Mouse (Mus musculus): Measurements from ENCODE around the gene Tle2.

Gene Tle2

GRCm38 (mm10) chr10:81575208-81575631 lies 859 bp downstream of the Tle2 start:
- DNase-seq (ENCODE audit: low read depth, low spot score): peak; percentile 59

GRCm38 (mm10) chr10:81575695-81576094 lies 1.3 kb downstream of the Tle2 start:
- peak; percentile 53 for DNase-seq (ENCODE audit: low read depth, low spot score)

DNA sequence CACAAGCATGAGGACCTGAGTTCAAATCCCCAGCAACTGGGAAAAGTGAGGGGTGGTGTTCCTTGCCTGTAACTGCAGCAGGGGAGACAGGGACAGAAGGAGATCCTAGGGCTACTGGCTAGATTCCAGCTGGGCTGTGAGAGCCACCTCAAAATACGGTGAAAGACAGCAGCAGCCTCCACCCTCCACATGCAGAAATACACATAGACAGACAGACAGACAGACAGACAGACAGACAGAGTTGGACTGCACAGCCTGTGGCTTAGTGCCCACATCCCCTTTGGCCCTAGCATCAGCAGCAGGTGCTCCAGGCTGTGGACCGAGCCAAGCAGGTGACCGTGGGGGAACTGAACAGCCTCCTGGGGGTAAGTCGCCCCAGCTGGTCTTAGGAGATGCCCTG lies 5.6 kb downstream of the Tle2 start:
- no peak for DNase-seq (ENCODE audit: low read depth, low spot score)

- DNase-seq (ENCODE audit: low read depth, low spot score): no peak
Measured at GRCm38 (mm10) chr10:81580441-81581070, 6.2 kb downstream of the Tle2 start.

DNA sequence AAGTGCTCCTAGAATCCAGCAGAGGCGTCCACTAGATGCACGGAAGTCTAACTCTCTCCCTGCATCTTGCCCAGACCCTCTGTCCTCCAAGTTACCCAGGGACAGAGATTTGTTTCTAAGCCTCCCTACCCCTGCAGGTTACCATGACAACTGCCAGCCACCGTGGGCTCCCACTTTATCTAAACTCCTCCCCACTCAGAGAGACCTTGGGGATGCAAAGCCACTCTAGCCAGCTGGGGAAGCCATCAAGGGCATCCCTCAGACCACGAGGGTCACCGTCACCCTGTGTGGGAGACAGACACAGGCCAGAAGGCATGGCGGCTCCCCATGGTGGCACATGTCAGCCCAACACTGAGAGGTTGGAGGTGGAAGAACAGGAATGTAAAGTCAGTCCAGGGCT lies 9.0 kb downstream of the Tle2 start:
- DNase-seq (ENCODE audit: low read depth, low spot score): no peak

DNA sequence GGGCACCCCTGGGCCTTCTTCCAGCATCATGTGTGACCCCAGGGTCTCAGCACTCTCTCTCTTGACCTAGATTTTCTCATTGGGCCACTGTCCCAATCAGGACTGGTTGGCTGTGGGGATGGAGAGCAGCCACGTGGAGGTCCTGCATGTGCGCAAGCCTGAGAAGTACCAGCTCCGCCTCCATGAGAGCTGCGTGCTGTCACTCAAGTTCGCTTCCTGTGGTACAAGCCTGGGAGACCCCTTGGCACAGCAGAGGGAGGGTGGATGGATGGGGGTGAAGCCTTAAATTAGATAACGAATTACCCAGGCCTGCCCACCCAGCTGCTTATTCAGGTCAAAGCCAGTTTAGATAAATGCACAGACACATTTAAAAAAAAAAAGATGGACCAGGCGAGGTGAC lies 14.4 kb downstream of the Tle2 start:
- DNase-seq (ENCODE audit: low read depth, low spot score): no peak

DNA sequence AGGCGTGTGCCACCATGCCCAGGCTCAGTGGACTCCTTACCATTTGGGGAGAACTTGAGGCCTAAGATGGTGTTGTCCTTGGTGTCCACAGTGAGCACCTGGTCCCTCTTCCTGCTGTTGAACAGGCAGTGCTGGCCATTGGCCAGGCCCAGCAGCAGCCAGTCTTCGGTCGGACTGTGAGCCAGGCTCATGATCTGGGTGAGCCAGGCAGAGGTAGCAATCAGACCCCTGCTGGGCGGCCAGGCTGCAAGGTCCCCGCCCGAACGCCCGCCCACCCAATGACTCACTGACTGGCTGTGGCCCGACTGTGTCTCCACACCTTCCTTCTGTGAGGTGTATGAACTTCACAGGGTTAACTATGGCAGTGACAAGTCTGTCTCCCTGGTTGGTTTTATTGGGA lies 17.5 kb downstream of the Tle2 start:
- no peak for DNase-seq (ENCODE audit: low read depth, low spot score)

DNA sequence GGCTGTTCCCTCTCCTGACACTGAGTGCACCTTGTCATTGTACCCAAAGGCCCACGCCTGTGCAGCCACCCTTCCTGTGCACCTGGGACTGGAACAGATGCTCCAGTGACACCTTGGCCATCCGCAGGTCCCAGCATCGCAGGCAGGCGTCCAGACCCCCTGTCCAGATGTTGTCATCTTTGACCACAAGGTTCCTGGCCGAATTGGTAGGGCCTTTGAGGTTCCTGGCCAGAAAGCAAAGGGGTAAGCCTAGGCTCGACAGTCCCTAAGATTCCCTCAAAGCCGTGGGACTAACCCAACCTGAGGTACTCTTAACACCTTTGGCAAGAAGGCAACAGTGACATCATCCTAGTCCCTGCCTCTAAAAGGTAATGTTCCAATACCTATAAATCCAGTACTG lies 18.3 kb downstream of the Tle2 start:
- DNase-seq (ENCODE audit: low read depth, low spot score): no peak

DNA sequence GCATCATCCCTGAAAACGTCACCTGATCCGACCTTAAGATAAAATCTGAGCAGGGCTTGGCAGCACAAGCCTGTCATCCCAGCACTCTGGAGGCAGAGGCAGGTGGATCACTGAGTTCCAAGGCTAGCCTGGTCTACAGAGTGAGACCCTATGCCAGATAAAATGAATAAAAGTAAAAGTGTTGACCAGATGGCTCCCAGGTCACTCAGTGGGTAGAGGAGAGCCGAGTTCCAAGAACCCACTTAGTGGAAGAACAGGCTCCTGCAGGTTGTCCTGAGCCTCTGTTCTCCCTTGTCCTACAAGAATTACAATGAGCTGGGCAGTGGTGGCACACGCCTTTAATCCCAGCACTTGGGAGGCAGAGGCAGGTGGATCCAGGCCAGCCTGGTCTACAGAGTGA lies 18.9 kb downstream of the Tle2 start:
- DNase-seq (ENCODE audit: low read depth, low spot score): no peak

DNA sequence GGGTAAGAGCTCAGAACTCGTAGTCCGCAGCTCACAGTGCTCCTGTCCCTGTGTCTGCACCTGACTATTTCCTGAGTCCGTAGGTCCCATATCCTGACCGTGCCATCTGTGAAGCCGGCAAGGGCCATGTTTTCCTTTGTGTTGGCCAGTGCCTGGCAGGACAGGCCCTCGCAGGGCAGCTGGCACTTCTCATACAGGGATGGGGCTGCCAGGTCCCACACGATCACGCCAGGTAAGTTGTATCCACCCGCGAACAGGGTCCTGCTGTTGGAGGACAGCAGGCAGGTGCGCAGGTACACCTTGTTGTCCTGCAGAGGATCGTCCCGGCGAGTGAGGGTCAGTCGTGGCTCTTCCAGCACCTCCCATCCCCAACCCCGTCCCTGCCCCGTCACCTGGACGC lies 19.6 kb downstream of the Tle2 start:
- no peak for DNase-seq (ENCODE audit: low read depth, low spot score)

GRCm38 (mm10) chr10:81595599-81595998 lies 21.2 kb downstream of the Tle2 start:
- no peak for DNase-seq (ENCODE audit: low read depth, low spot score)

GRCm38 (mm10) chr10:81596611-81597010 lies 22.2 kb downstream of the Tle2 start:
- no peak for DNase-seq (ENCODE audit: low read depth, low spot score)

- DNase-seq (ENCODE audit: low read depth, low spot score): peak; percentile 42
Measured at GRCm38 (mm10) chr10:81597137-81597950, 23.0 kb downstream of the Tle2 start.

DNA sequence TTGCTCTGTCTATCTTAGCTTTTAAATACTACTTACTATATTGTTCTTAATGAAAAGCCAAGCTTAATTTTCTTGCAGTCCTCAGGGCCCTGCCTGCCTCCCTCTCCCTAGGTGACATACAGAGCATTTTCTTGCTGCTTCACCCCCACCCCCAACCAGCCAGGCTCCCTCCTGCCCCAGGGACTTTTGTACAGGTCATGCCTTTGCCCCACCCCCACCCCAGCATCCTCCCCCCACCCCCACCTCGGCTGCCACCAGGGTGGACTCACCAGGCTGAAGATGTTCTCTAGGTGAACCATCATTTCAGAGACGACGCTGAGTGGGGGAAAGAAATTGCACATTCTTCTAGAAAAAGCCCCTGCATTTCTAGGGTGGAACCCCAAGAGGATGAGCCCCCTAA lies 24.0 kb downstream of the Tle2 start:
- DNase-seq (ENCODE audit: low read depth, low spot score): no peak

GRCm38 (mm10) chr10:81598871-81599270 lies 24.5 kb downstream of the Tle2 start:
- DNase-seq (ENCODE audit: low read depth, low spot score): no peak

DNA sequence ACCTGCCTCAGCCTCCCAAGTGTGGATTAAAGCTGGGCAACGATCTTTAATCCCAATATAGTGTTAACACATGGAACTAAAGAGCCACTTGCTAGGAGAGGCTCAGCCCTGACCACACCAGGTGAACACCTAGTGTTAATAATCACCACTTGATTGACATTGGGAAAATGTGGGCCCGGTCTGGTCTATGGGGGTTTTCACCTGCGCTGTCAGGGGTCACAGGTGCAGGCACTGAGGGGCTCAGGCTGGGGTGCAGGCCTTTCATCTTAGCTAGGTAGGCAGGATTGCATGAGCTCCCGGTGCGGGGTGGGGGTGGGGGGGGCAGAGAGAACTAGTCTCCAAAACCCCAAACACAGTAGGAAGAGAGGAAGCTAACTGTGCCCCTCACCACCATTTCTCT lies 25.3 kb downstream of the Tle2 start:
- DNase-seq (ENCODE audit: low read depth, low spot score): no peak

- DNase-seq (ENCODE audit: low read depth, low spot score): no peak
Measured at GRCm38 (mm10) chr10:81600096-81600495, 25.7 kb downstream of the Tle2 start.

GRCm38 (mm10) chr10:81600738-81601203 lies 26.4 kb downstream of the Tle2 start, which contains the start of gene Tle6:
TSS of gene Tle6 (minus strand) at chr10:81601073.
- DNase-seq (ENCODE audit: low read depth, low spot score): peak; percentile 99

DNA sequence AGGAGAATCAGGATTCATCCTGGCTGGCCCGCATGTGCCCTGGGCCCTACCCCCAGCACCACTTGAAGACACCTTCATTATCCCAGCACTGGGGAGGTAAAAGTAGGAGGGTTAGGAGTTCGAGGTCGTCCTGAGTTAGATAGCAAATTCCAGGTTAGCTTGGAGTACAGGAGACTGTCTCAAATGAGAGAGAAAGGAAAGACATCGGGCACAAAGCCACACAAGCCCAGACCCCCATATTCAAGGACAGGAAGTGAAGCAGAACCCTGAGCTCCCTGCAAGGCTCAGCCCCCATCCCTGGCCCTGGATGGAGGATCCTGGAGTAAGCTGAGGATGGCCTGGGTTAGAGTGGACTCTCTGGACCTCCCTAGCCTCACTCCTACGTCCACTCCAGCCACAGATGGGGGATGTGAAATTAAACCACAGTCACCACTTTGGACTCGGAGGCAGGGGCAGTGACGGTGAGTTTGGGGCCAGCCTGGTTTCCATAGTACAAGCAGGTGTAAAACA lies 27.1 kb downstream of the Tle2 start:
- DNase-seq (ENCODE audit: low read depth, low spot score): no peak

GRCm38 (mm10) chr10:81602741-81603151 lies 28.4 kb downstream of the Tle2 start:
- peak; percentile 85 for DNase-seq (ENCODE audit: low read depth, low spot score)

DNA sequence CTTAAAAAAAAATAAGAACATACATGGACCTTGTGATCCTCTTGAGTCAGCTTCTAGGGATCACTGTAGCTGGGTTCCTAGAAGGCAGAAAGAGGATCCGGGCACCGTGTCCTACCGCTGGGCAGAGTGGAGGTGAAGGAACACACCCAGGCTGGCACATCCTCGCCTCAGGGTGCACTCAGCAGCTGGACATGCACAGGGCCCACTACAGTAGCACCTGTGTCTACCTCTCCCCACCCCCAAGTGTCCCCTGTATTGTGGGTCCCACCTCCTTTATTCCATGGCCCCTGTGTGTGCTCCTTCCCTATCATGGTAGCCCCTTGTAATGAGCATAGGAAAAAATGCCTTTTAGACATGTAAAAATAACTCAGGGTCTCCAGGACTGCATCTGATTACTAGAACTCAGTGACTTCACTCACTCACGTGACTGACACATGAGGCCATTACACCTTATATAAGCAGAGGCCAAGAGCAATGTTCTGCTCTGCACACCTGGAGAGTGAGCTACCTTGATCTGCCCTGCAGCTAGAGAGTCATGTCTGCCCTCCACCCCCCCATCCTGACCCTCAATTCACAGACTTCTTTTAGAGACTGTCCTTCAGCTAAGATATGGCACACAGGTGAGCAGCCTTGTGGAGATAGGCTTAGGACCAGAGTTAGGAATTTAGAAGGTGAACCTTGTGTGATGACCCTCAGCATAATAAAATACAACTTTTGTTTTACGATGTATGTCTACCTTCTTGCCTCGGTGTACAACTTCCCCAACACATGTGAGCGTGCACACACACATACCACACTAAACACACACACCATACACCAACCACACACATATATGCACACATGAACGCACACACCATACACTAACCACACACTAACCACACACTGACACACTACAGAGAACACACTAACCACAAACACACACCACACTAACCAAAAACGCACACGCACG lies 29.9 kb downstream of the Tle2 start:
- no peak for DNase-seq (ENCODE audit: low read depth, low spot score)
